Mouse (Mus musculus): Measurements from ENCODE around the gene Pigu. TPM values are rescaled to one million over a fixed set of nuclear protein-coding genes. Genes with fewer than 3 reads are reported as not detected.

The Pigu gene
- polyA plus RNA-seq, 1 experiment from 2014 or later = 51.9 TPM

DNA sequence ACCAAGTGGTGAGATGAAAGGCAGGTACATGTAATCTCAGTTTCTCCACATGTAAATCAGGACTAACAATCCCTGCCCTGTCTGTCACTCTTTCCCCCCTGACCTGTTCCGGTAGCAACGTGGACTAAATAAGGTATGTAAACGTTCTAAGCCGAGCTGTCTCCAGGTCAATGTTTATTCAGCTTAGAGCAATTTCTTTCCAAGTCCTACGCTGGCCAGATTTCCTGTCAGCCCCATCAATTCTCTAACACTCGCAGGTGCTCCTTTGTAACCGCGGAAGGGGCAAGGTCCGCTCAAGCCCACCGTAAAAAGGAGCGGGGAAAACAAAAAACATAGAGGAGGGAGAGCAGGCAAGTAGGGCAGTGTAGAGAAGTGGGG is 23.8 kb upstream of the Pigu start:
- H3K36me3 ChIP-seq (ENCODE audit: insufficient read depth, low read length) = no peaks in the 10 kb centered on the region
- no peaks in the 10 kb centered on the region for H3K9me3 ChIP-seq (replicated peaks; ENCODE audit: low read length)
- TF ChIP-seq CTCF (IDR thresholded peaks at IDR 0.05; ENCODE audit: low read depth) = no peak
- DNase-seq (ENCODE audit: low spot score) (no peak), ATAC-seq (replicated peaks; ENCODE audit: low FRiP score, low read depth) (no peak)
- peak overlapping the region; percentile 97 for H3K9ac ChIP-seq (ENCODE audit: low read depth, low read length)
- peak overlapping the region; percentile 99; the same call in 1 of the 2 replicates for H3K27ac ChIP-seq
- H3K4me1 ChIP-seq (replicated peaks; ENCODE audit: insufficient read depth, low read length) = peaks cover 13% of the 10 kb centered on the region
- H3K27me3 ChIP-seq (ENCODE audit: insufficient read depth, low read length) = no peaks in the 10 kb centered on the region
- WGBS = under 1% methylated on average over 11 of the region's 11 CpGs
- peak overlapping the region; percentile 96 for H3K4me3 ChIP-seq (replicated peaks; ENCODE audit: low read depth, low read length)
- H3K4me2 ChIP-seq (ENCODE audit: low read length) = peak overlapping the region; percentile 87

DNA sequence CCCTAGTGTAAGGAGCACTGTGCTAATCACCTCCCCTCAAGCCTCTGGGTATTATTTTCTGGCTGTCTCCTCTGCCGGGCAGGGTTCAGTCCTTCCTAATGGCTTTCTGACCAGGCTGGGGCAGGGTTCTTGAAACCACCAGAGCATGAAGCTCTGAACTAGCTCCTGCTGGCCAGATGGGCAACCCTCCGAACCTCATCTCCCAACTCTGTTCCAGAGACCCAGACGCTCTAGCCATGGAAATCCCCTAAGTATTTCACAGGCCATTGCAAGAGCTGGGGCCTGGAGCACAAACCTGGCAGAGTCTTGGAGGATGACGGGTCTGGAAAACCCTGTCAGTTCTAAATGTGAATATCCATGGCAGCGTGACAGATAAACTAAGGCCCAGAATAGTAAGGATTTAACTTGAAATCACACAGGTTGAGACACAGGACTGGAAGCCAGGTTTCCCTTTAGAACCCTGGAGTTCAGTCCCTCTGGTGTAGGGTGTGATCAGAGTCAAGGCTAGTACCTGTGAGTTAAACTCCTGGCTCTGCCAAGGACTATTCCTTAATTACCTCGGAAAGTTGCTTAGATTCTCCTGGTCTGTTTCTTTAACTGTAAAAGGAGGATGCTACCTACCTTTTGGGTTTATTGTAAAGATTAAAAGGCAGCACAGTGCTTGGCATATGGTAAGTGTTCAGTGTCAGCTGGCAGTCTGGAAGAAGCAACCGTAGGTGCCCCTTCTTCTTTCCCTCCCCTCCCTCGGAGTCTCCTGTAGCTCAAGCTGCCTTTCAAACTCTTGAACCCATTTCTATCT is 23.2 kb upstream of the Pigu start, which contains the start of gene Trp53inp2:
Gene Trp53inp2, plus strand, starts transcription at position 799 of the 799 bp plus-strand sequence.
- Histone ChIP-seq H3K4me1 (replicated peaks; ENCODE audit: insufficient read depth, low read length) (peaks cover 13% of the 10 kb centered on the region), H3K36me3 (ENCODE audit: insufficient read depth, low read length) (no peaks in the 10 kb centered on the region), H3K27me3 (ENCODE audit: insufficient read depth, low read length) (no peaks in the 10 kb centered on the region), H3K27ac (peak within 1 kb of the TSS; percentile 99), H3K9ac (ENCODE audit: low read depth, low read length) (peak within 1 kb of the TSS; percentile 97), H3K4me2 (ENCODE audit: low read length) (peak within 1 kb of the TSS; percentile 87), H3K9me3 (replicated peaks; ENCODE audit: low read length) (no peaks in the 10 kb centered on the region), H3K4me3 (replicated peaks; ENCODE audit: low read depth, low read length) (peak within 1 kb of the TSS; percentile 96)
- ATAC-seq (replicated peaks; ENCODE audit: low FRiP score, low read depth) (no peak), DNase-seq (ENCODE audit: low spot score) (no peak)
- TF ChIP-seq CTCF (IDR thresholded peaks at IDR 0.05; ENCODE audit: low read depth) = no peak
- 38% methylated on average over 8 of the region's 8 CpGs for WGBS

DNA sequence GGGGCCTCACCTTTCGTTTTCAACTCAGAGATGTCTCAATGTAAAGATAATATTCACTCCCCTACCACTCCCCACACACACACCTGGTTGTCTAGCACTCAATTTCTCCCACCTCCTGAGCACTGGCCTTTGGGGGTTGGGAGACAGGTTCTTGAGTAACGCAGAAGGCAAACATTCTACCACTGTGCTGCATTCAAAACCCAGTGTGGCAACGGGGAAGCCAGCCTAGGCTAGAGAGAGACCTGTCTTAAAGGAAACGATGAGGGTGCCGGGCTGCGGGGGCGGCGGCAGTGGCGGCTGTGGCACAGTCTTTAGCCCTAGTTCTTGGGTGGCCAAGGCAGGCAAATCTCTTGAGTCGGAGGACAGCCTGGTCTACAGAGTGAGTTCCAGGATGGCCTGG is 19.0 kb upstream of the Pigu start:
- WGBS = 78% methylated on average over 10 of the region's 10 CpGs
- DNase-seq (ENCODE audit: low spot score) (no peak), ATAC-seq (replicated peaks; ENCODE audit: low FRiP score, low read depth) (no peak)
- no peak overlapping the region for H3K27ac ChIP-seq
- H3K4me1 ChIP-seq (replicated peaks; ENCODE audit: insufficient read depth, low read length) = no peaks in the 10 kb centered on the region
- no peaks in the 10 kb centered on the region for H3K27me3 ChIP-seq (ENCODE audit: insufficient read depth, low read length)
- H3K36me3 ChIP-seq (ENCODE audit: insufficient read depth, low read length) = no peaks in the 10 kb centered on the region
- TF ChIP-seq CTCF (IDR thresholded peaks at IDR 0.05; ENCODE audit: low read depth) = no peak
- H3K9me3 ChIP-seq (replicated peaks; ENCODE audit: low read length) = no peaks in the 10 kb centered on the region
- H3K9ac ChIP-seq (ENCODE audit: low read depth, low read length) = no peak overlapping the region
- H3K4me2 ChIP-seq (ENCODE audit: low read length) = no peak overlapping the region
- no peak overlapping the region for H3K4me3 ChIP-seq (replicated peaks; ENCODE audit: low read depth, low read length)

DNA sequence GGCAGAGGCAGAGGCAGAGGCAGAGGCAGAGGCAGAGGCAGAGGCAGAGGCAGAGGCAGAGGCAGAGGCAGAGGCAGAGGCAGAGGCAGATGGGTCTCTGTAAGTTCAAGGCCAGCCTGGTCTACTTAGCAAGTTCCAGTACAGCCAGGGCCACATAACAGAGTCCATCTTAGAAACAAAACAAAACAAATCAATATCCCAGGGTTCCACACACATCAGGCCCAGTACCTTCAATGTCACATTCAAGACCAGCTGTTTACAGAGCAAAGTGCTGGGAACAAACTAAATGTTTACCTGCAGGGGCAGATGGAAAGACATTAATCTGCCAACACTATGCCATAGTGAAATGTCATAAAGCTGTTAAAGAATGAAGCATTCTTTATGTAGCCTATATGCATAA is 17.3 kb upstream of the Pigu start:
- Histone ChIP-seq H3K4me3 (replicated peaks; ENCODE audit: low read depth, low read length) (no peak overlapping the region), H3K27ac (no peak overlapping the region), H3K9ac (ENCODE audit: low read depth, low read length) (no peak overlapping the region), H3K9me3 (replicated peaks; ENCODE audit: low read length) (no peaks in the 10 kb centered on the region), H3K4me2 (ENCODE audit: low read length) (no peak overlapping the region), H3K4me1 (replicated peaks; ENCODE audit: insufficient read depth, low read length) (no peaks in the 10 kb centered on the region), H3K36me3 (ENCODE audit: insufficient read depth, low read length) (no peaks in the 10 kb centered on the region), H3K27me3 (ENCODE audit: insufficient read depth, low read length) (no peaks in the 10 kb centered on the region)
- no peak for TF ChIP-seq CTCF (IDR thresholded peaks at IDR 0.05; ENCODE audit: low read depth)
- DNase-seq (ENCODE audit: low spot score) (no peak), ATAC-seq (replicated peaks; ENCODE audit: low FRiP score, low read depth) (no peak)

GRCm38 (mm10) chr2:155373886-155374285 is 16.7 kb upstream of the Pigu start:
- Histone ChIP-seq H3K4me2 (ENCODE audit: low read length) (no peak overlapping the region), H3K9ac (ENCODE audit: low read depth, low read length) (no peak overlapping the region), H3K36me3 (ENCODE audit: insufficient read depth, low read length) (no peaks in the 10 kb centered on the region), H3K4me3 (replicated peaks; ENCODE audit: low read depth, low read length) (no peak overlapping the region), H3K27me3 (ENCODE audit: insufficient read depth, low read length) (no peaks in the 10 kb centered on the region), H3K27ac (no peak overlapping the region), H3K4me1 (replicated peaks; ENCODE audit: insufficient read depth, low read length) (no peaks in the 10 kb centered on the region), H3K9me3 (replicated peaks; ENCODE audit: low read length) (no peaks in the 10 kb centered on the region)
- no peak for TF ChIP-seq CTCF (IDR thresholded peaks at IDR 0.05; ENCODE audit: low read depth)
- 81% methylated on average over 1 of the region's 1 CpGs for WGBS
- ATAC-seq (replicated peaks; ENCODE audit: low FRiP score, low read depth) = no peak
- DNase-seq (ENCODE audit: low spot score) = no peak

- WGBS = 82% methylated on average over 1 of the region's 1 CpGs
- Histone ChIP-seq H3K36me3 (ENCODE audit: insufficient read depth, low read length) (no peaks in the 10 kb centered on the region), H3K4me3 (replicated peaks; ENCODE audit: low read depth, low read length) (no peak overlapping the region), H3K4me1 (replicated peaks; ENCODE audit: insufficient read depth, low read length) (no peaks in the 10 kb centered on the region), H3K27ac (no peak overlapping the region), H3K27me3 (ENCODE audit: insufficient read depth, low read length) (no peaks in the 10 kb centered on the region), H3K9ac (ENCODE audit: low read depth, low read length) (no peak overlapping the region), H3K4me2 (ENCODE audit: low read length) (no peak overlapping the region), H3K9me3 (replicated peaks; ENCODE audit: low read length) (no peaks in the 10 kb centered on the region)
- TF ChIP-seq CTCF (IDR thresholded peaks at IDR 0.05; ENCODE audit: low read depth) = no peak
- no peak for ATAC-seq (replicated peaks; ENCODE audit: low FRiP score, low read depth)
- DNase-seq (ENCODE audit: low spot score) = no peak
These were observed 16.1 kb upstream of the Pigu start for GRCm38 (mm10) chr2:155373302-155373701.

All from kidney, postnatal 0 days (tissue).